Mouse (Mus musculus) spleen, postnatal 36 days (tissue): Measurements from ENCODE around the gene Fgfr2.

Experiments used
- DNase-seq, 2 experiments: peaks; one replicate each; pipeline ENCODE4 v3.0.0; 2022; ENCODE audit warnings: low spot score in 2 of 2, mixed read lengths in 1 of 2

The Fgfr2 gene

DNA sequence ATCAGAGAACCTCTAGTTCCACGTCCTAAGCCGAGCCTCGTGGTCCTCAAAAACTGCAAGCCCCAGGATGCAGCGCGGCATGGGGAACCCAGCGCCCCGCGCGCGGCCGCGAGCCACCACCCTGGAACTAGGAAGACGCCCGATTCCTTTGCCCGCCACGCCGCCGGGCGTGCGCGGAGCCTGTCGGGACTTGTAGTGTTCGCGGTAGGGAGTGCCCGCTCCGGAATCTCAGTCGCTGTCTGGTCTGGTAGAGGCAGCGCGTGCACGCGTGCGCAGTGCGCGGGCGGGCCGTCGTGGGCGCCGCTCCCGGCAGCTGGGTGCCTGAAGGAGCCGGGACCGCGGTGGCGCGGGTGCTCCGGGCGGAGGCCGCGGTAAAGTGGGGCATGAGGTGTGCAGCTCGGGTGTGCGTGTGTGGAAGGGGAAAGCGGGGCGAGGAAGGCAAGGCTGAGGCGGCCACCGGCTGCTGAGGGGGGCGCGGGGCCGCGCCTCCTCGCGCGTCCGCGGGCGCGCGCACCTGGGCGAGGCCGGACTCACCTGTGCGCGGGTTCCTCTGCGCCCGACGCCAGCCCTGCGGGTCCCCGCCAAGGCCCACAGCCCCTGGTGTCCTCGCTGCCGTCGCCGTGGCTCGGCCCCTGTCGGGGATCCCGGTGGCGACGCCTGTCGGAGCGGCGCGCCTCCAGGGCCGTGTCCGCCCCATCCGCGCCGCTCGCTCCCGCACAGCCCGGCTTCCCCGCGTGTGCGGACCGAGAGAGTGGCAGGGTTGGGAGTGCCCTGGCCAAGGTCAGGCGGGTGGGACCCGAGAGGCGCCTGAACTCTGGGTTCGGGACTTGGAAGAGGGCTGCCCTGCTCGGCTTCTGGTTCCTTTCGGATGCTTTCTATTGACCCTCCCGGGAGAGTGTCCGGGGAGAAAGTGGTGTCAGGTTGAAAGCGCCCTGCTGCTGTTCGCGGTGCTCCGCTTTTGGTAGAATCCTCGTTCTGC, 2257.2 kb downstream of the Fgfr2 start, which contains the start of gene Plekha1:
Gene Plekha1, plus strand, starts transcription at position 144 of the 979 bp plus-strand sequence.
- DNase-seq = peak; percentile 98

DNA sequence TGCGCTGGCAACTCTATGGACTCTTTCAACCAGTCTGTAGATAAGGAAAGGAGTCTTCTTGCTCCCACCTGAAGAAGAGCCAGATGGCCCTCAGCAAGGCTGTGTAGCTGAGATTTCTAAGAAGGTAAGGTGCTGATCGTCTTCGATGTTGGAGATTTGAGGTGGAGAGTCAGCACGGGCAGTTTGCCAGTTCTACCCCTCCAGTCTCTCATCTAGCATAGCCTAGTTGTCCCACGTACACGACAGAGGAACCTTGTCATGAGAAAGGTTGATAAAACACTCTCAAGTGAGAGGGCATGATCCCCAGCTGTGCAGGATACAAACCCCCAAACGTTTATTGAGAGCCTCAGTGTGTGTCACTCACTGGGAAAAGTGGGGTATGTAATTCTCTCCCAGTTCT, 2258.4 kb downstream of the Fgfr2 start:
- DNase-seq = no peak

DNA sequence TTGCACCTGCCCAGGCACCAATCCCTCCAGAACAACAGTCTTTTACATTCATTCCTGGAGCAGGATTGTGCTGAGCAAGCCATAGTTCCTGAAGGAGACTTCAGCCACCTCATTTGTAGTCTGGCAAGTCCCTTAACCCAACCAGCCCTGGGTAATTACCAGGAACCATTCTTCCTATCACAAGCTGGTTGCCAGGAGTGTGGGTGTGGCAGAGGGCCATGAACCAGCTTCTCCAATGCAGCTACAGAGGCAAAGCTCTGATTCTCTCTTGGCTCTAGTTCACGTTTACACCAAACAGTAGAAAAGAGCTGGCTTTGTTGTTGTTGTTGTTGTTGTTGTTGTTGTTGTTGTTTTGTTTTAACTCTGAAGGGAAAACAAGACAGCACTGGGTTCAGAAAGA, 2260.6 kb downstream of the Fgfr2 start:
- no peak for DNase-seq

DNA sequence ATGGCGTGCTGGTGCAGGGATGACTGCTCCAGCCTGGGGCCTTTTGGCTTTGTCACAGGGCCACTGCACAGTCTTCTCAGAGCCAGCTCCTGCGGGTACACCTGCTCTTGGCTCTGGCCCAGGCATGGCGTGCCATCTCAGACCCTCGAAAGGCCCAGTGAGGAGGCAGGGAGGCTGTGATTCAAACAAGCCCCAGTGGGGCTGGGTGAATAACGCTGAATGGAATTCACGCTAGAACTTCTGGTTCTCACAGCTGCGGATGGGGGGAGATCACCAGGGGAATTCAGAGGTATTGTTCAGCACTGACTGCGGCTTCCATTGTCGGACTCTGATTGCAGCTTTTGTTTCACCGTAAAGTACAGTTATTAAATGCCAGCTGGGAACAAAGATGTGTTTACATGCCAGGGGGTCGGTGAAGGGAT, 2262.4 kb downstream of the Fgfr2 start:
- DNase-seq = no peak

DNA sequence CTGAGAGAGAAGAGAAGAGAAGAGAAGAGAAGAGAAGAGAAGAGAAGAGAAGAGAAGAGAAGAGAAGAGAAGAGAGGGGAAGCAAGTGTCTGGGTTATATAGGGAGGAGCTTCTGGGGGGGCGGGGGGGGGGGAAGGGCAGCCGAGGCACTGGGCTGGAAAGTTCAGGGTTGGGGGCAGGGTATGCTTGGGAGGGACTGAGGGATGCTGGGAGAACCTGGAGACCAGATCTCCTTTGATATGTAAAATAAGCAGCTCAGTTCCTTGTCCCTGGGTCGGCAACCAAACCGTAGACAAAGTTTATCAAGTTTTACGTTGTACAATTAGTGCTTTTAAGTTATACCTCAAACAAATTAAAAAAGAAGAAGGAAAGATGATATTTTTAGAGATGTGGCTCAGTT, 2263.2 kb downstream of the Fgfr2 start:
- DNase-seq = no peak

DNA sequence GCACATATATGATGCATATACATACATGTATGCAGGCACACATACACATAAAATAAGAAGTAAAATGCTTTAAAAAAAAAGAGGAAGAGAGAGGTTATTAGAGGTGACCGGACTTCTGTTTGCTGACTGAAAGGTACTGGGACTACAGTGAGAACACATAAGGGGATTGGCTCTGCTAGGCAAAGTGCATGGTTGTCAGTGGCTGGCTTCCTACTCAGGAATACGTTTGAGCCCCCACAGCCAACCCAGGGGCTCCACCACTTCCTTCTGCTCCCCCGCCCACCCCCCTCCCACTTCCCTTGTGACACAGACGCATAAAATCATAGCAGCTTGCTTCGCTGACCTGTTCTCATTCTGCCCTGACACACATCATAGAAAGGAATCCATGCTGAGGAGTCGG, 2265.2 kb downstream of the Fgfr2 start:
- DNase-seq = peak; percentile 18 to 36

DNA sequence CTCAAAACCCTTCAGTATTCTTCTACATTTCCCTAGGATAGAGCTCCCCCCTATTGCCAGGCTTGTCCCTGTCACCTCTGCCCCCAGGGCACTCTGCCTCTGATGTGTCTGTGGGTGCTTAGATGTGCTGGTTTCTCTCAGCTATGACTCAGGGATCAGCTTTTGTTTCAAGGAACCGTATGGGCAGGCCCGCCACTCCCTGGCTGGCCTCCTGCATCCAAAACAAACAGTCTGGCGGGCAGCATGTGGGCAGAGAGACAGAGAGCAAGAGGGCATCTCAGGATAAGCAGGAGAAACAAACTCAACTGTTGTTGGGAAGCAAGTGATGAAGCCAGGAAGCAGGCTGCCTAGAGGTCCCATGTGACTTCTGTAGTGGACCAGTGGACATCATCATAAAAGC, 2267.5 kb downstream of the Fgfr2 start:
- DNase-seq = no peak

DNA sequence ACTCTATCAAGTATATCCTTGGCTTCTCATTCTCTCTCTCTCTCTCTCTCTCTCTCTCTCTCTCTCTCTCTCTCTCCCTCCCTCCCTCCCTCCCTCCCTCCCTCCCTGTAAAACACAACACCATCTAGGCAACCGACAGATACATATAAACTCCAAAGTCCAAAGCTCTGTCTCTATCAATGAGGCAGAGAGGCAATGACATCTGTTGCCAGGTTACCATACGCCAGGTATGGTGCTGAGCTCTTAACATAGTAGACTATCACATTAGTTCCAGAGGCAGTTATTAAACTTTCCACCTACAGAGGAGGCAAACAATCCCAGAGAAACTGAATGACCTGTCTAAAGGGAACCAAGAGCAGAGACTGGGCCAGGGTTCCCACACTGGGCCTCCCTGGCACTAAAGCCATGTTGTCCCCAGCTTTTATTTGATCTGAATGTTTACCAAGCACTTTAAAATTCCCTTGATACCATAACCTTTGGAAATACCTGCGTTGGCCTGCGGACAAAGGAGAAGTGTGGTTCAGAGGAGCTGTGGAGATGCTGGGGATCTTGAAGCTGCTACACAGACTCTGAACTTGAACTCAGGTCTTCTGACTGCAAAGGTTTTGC, 2268.4 kb downstream of the Fgfr2 start:
- no peak for DNase-seq

DNA sequence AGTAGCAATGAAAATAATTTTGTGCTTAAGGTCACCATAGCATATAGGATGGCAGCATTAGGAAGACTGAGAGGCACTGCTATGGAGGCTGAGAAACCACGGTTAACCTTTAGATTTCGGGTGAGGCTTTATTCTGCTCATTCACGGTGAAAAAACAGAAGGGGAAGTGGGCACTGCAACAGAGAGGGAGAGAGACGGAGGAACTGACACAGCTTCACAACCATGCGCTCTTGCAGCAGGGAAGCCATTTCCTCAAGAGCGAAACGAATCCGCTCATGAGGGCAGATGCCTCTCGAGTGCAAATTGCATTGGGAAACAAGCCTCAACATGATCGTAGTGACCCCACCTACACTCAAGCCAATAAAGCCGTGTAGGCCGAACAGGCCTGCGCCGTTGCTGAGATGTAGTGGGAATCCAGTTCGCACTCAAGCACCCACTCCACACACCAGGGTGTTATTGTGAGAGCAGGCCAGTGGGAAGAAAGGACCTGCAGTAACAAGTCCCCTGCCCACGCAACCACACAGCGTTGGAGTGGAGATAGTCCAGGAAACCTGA, 2275.9 kb downstream of the Fgfr2 start:
- DNase-seq = peak; percentile 41 to 45

DNA sequence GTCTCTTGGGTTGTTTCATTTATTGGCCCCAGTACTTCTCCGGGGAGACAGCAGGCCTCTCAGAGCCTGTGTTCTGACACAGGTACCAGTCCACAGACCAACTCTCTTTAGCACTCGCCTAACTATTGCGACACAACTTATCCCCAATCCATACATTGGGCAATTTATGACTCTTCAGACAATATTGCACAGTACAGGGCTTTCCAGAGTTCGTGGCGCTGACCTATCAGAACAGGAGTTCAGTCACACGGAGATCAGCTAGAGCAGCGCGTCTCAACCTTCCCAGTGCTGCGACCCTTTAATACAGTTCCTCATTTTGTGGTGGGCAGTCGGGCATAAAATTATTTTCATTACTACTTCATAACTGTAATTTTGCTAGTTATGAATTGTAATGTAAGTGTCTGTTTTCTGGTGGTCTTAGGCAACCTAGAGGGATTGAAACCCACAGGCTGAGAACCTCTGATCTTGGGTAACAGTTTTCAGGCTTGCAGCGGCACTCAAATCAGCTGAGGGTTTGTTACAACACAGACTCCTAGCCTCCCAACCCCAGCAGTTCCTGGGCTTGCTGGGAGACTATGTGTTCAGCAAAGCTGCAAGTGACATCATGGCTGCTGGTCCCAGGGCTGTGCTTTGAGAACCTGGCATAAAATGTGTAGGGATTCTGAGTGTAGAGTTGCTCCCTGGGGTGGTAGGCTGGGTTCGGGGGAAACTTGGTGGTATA, 2283.6 kb downstream of the Fgfr2 start:
- DNase-seq = no peak

DNA sequence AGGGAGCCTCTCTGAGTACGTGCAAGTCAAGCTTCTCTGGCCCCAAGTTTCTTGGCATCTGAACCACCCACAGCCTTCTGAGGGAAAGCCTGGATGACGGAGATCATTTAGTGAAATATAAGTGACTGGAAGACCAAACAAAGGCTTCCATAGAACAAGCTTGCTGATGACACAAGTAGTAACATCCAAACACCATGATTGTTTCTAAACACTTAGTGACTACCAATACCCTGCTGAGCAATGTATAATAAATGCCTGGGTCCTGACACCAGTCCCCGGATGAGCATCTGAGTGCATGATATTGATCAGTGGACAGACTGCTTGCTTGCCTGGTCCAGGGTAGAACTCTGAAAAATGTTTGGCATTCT, 2284.5 kb downstream of the Fgfr2 start:
- DNase-seq = no peak

DNA sequence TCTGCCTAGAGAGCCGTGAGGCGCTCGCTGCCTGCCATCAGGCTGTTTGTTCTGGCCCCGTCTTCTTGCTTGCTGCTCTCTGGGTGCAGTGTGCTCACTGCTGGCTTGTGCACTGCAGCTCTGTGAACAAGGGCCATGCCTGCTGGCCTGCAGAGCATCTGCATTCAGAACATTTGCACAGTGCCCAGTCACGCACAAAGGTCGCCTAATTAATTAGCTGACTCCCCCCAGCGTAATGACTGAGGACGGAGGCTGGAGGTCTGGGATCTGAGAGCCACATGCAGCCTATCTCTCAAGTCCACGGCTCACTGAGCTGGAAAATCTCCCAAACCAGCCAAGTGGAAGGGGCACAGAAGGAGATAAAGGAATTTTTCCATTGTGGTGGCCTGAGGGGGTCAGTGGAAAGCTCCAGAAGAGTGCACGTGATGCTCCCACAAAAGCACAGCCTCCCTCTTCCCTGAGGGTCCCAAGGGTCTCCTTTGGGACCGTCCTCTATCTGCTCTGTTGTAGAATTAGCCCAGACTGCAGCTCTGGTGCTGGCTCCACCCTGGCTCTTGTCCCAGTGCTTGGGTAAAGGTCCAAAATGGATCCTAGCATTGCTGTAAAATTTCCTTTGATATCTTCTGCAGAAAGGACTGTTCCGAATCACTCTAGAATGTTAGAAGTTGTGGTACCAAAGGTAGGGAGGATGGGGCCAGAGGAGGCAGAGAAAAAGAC, 2285.1 kb downstream of the Fgfr2 start:
- DNase-seq = no peak

DNA sequence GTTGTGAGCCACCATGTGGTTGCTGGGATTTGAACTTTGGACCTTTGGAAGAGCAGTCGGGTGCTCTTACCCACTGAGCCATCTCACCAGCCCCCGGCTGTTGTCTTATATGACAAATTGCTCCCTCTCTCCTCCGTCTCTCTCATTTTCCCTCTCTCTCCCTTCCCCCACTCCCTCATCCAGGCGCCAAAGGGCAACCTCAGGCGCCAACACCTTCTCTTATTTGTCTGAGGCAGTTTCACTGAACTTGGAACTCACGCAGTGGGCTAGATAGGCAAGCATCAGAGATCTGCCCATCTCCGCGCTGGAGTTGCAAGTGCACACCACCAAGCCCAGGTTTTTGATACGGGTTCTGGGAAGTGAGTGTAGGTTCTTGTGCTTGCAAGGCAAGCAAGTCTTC, 2287.1 kb downstream of the Fgfr2 start:
- no peak for DNase-seq

DNA sequence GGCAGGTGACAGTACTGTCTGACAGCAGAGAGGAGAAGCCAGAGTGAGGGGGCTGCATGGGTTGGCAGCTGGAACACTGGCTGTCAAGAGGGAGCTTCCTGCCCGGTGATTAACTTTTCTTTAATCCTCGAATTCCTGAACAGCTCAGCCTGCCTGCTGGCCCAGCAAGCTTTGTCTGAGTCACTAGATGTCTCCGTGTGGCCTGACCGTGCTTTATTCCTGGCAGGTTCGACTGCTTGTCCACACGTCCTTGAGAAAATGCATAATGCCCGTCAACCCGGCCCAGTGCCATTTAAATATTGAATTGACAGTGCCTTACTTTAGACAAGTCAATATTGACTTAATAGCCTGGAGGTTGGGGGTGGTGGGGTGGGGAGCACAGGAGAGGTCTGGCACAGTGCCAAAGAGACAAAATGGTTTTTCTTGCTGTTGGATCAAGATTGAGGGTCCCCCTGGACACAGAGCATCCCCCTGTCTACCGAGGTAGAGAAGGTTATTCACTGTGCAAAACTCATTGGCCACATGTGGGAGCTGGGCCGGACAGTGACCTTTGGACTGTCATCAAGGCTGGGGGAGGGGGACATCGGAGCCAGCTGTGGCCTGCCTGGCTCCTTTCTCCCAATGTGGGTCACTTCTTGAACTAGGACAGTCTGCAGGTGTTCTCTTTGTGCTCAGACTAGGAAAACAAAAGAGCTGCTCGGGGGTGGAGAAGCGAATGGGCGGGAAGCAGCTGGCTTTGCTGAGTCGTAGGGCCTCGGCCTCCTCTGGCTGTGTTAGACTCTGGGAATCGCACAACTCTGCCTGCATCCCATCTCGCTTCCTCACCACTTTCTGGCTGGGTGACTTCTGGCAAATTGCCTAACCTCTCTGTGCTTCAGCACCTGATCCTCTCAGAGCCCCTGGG, 2287.9 kb downstream of the Fgfr2 start:
- DNase-seq = no peak

DNA sequence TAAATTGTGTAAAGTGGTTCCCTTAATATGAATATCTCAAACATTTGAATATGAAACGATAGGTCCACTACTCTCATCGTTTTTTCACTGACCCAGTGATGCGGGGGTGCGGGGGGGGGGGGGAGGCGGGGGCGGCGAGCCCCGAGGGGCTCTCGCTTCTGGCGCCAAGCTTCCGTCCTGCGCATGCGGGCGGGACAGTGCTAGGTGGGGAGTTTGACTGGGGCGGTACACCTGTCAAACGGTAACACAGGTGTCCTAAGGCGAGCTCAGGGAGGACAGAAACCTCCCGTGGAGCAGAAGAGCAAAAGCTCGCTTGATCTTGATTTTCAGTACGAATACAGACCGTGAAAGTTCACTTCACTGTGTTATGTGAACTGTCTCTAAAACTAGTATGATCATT, 2288.9 kb downstream of the Fgfr2 start:
- DNase-seq = no peak

DNA sequence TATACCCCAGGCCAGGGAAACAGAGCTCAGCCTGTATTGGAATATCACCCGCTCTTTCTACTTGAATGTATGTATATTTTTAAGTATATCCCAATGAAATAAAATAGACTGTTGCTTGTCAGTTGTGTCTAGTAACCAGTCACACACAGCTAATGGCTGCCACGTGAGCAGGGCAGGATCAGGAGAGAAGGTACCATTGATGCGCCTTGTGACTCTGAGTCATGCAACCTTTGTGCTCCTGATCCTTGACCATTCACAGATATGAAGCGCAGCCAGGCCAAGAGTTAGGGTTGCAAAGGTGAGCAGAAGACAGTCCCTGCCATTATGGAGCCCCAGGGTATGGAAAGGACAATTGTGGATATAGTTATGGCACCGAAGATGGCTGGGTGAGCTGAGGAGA, 2291.6 kb downstream of the Fgfr2 start:
- DNase-seq = no peak

DNA sequence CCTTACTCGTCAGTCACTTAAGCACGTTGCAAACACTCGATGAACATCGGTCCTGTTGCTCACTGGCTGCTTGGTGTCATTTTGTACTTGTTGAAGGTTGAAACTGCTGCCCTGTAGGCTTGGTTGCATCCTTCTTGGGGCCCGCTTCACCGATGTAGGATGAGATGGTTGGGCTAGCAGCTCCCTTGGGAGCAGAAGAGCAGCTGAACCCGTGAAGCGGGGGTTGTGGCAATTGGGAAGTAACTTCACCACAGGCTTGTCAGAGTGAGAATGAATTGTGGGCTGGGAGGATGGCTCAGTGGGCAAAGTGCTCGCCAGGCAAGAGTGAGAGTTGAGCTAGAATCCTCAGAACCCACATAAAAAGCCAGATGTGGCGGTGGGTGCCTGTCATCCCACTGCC, 2294.7 kb downstream of the Fgfr2 start:
- peak; percentile 14 to 32 for DNase-seq

DNA sequence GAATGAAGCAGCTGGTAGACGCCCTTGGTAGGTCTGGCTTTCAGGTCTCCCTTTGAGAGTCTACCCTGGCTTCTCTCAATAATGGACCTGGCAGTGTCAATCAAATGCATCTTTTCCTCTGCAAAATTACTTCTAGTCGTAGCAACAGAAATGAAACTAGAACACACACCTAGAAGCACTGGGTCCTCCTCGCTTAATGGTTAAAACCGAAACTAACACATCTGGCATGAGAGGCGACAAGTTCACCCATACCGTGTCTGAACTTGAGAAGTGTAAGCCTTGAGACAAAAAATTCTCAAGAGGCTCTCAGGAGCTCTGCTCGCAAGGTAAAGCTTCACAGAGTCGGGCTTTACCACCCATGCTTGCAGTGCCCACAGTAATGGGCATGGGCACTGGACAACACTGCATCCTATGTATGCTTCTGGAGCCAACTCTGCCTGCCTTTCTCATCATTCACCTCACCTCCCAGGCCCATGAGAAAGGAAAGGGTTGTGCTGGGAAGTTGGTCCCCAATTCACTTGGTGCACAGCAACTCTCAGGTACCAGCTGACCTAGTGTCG, 2295.2 kb downstream of the Fgfr2 start:
- DNase-seq = peak; percentile 14 to 27

DNA sequence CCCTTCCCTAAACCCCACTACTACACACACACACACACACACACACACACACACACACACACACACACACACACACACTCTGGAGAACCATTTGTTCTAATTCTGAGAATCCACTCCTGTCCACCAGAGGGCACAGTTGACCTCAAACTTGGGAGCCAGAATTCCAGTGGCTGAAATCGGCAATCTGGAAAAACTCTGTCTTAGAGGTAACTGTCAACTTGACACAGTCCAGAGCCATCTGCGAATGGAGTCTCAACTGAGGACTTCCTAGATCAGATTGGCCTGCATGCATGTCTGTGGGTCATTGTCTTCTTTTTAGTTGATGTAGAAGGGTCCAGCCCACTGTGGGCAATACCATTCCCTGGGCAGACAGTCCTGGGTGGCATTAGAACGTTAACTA, 2295.7 kb downstream of the Fgfr2 start:
- no peak for DNase-seq

DNA sequence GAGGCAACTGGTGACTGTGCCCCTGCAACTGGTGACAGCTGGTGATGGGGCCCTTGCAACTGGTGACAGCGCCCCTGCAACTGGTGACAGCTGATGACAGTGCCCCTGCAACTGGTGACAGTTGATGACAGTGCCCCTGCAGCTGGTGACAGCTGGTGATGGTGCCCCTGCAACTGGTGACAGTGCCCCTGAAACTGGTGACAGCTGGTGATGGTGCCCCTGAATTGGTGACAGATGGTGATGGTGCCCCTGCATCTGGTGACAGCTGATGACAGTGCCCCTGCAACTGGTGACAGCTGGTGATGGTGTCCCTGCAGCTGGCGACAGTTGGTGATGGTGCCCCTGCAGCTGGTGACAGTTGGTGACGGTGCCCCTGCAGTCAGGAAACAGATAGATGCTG, 2296.8 kb downstream of the Fgfr2 start:
- DNase-seq = no peak
